Mouse (Mus musculus) heart, embryonic 14.5 days (tissue): Measurements from ENCODE around the gene Aff3. TPM values are rescaled to one million over a fixed set of nuclear protein-coding genes. Genes with fewer than 3 reads are reported as not detected.

Source experiments
- ATAC-seq: fragments of 200-750 bp; cut with Nextera tagmentation; 2 replicates; pipeline ENCODE4 v1.8.0; 2017; ENCODE audit warnings: low read depth, moderate TSS enrichment; ENCODE audit not compliant: insufficient number of reproducible peaks, insufficient read depth, low FRiP score
- H3K27ac ChIP-seq, 2 experiments: fragments of 200-500 bp in 1 of 2; fragments of 300-500 bp in 1 of 2; sonication (generic) in 1 of 2; replicated peaks in 1 of 2; 2 replicates each; pipeline ENCODE4 v1.5.1; 2012 to 2014; ENCODE audit warnings: low read depth in 2 of 2, low read length in 2 of 2, control low read depth in 1 of 2, mild to moderate bottlenecking in 1 of 2, mixed read lengths in 1 of 2; ENCODE audit not compliant: control insufficient read depth in 1 of 2, insufficient read depth in 1 of 2
- H3K27me3 ChIP-seq: fragments of 300-500 bp; sonication (generic); 2 replicates; pipeline ENCODE4 v1.6.1; 2014; ENCODE audit warnings: mild to moderate bottlenecking, low read length, control low read depth; ENCODE audit not compliant: control insufficient read depth, insufficient read depth
- H3K36me3 ChIP-seq: fragments of 300-500 bp; sonication (generic); 2 replicates; pipeline ENCODE4 v1.6.1; 2014; ENCODE audit warnings: mild to moderate bottlenecking, control low read depth, low read length, mixed read lengths; ENCODE audit not compliant: control insufficient read depth, insufficient read depth
- H3K4me1 ChIP-seq, 2 experiments: fragments of 200-500 bp in 1 of 2; fragments of 300-500 bp in 1 of 2; sonication (generic) in 1 of 2; 2 replicates each; pipeline ENCODE4 v1.6.1; 2012 to 2014; ENCODE audit warnings: low read length in 2 of 2, control low read depth in 1 of 2, mixed read lengths in 1 of 2; ENCODE audit not compliant: control insufficient read depth in 2 of 2, insufficient read depth in 2 of 2
- H3K4me2 ChIP-seq: fragments of 300-500 bp; sonication (generic); 2 replicates; pipeline ENCODE4 v1.6.1; 2014; ENCODE audit warnings: mild to moderate bottlenecking, low read length
- H3K4me3 ChIP-seq, 2 experiments: fragments of 200-500 bp in 1 of 2; fragments of 300-500 bp in 1 of 2; sonication (generic) in 1 of 2; 2 replicates each; pipeline ENCODE4 v1.5.1; 2012 to 2014; ENCODE audit warnings: low read length in 2 of 2, mild to moderate bottlenecking in 2 of 2, control low read depth in 1 of 2, low read depth in 1 of 2, moderate library complexity in 1 of 2; ENCODE audit not compliant: control insufficient read depth in 1 of 2, insufficient read depth in 1 of 2
- H3K9ac ChIP-seq: fragments of 300-500 bp; sonication (generic); 2 replicates; pipeline ENCODE4 v1.6.1; 2014; ENCODE audit warnings: mild to moderate bottlenecking, low read length
- H3K9me3 ChIP-seq: fragments of 300-500 bp; sonication (generic); 2 replicates; pipeline ENCODE4 v1.6.1; 2016; ENCODE audit warnings: low read length, control low read depth; ENCODE audit not compliant: control insufficient read depth
- WGBS: fragments of 180-500 bp; shearing (Covaris S2); extraction: QIAGEN DNeasy Blood & Tissue Kit; methylation state at CpG from one replicate; pipeline ENCODE4 v1.1.7; 2014; 5-methylcytosine and 5-hydroxymethylcytosine counted together
- polyA plus RNA-seq: library from polyadenylated mRNA; unstranded; fragments of >200 nt; fragmentation: Nextera tagmentation; extraction: Ambion mirVana; gene quantifications from 2 replicates; pipeline ENCODE4 v1.2.1, GENCODE M21; 2014

Gene Aff3
- polyA plus RNA-seq, 1 experiment from 2014 or later, result 4.1 TPM

DNA sequence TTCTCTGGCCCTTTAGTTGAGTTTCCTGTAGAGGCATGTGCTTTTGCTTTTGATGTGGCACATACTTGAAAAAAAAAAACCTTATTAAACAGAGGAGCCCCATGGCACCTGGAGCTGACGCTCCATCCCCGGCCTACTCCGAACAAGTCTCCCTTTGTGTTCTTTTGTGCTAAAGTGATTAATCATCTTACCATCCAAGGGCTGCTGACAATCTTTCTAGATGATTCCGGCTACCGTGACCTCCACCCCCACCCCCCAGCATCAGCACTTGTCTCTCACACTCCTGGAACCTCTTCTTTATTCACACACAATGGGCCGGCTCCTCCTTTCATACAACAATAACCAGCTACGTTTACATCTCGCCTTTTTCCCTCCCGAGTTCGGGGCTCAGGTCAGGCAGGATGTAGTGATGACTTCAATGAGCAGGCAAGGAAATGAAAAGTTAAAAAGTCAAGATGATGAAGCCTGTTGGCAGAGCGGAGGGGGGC, 269.5 kb downstream of the Aff3 start:
- 71% methylated on average over 11 of the region's 11 CpGs for WGBS
- ATAC-seq, result no peak

GRCm38 (mm10) chr1:38394493-38394892, 270.3 kb downstream of the Aff3 start:
- no peak for ATAC-seq
- no peaks in the 10 kb centered on the region for H3K27me3 ChIP-seq
- WGBS, result 26% methylated on average over 5 of the region's 5 CpGs
- no peak overlapping the region for H3K4me2 ChIP-seq
- no peak overlapping the region for H3K4me3 ChIP-seq
- no peak overlapping the region for H3K9ac ChIP-seq
- H3K36me3 ChIP-seq, result no peaks in the 10 kb centered on the region
- H3K9me3 ChIP-seq, result no peaks in the 10 kb centered on the region
- H3K4me1 ChIP-seq, result peaks cover 15 to 28% of the 10 kb centered on the region in 2 experiments
- H3K27ac ChIP-seq, result no peak overlapping the region

More for the DNA sequence above, 269.5 kb downstream of the Aff3 start:
- peaks cover 15 to 28% of the 10 kb centered on the region in 2 experiments for H3K4me1 ChIP-seq
- no peaks in the 10 kb centered on the region for H3K36me3 ChIP-seq
- H3K4me3 ChIP-seq, result no peak overlapping the region
- no peaks in the 10 kb centered on the region for H3K27me3 ChIP-seq
- no peak overlapping the region for H3K4me2 ChIP-seq
- no peak overlapping the region for H3K27ac ChIP-seq
- no peaks in the 10 kb centered on the region for H3K9me3 ChIP-seq
- H3K9ac ChIP-seq, result no peak overlapping the region

DNA sequence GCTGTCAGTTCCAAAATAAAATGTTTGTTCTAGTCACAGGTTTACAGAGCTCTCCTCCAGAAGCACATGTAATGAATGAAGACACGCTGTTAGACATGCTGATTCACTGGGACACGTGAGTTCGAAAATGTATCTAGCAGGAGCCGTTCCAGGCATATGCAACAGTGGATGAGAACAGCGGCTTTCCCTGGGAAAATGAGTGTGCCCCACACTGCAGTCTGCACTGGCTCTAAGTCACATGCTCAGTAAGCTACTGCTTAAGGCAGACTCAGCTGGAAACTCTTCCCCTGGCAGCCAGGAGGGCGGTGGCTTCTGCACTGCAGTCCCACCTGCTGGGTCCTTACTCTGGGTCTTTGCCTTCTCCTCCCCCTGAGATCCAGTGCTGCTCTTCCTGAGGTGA, 271.2 kb downstream of the Aff3 start:
- H3K4me3 ChIP-seq, result no peak overlapping the region
- no peak overlapping the region for H3K4me2 ChIP-seq
- no peaks in the 10 kb centered on the region for H3K9me3 ChIP-seq
- H3K4me1 ChIP-seq, result peaks cover 11 to 20% of the 10 kb centered on the region in 2 experiments
- no peak overlapping the region for H3K27ac ChIP-seq
- no peak overlapping the region for H3K9ac ChIP-seq
- WGBS, result 39% methylated on average over 6 of the region's 6 CpGs
- H3K27me3 ChIP-seq, result no peaks in the 10 kb centered on the region
- no peaks in the 10 kb centered on the region for H3K36me3 ChIP-seq
- ATAC-seq, result 0 out of 2 replicates have a peak, but pooled peaks have one; percentile 43

DNA sequence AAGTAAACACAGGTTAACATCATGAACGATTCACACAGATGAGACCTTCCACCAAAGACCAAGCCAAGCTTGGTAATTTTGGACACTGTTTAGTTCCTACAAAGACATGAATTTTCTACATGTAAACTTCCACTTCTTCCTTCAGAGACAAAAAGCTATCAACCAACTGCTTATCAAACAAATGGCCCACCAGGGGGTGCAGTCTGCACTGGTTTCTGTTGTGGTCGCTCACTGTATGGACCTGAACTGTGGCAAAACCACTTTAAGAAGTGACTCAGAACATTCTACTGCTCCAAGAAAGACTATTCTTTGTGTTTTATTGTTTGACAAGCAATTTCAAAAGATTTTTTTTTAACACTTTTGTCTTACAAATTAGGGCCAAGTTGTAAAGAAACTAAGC, 271.8 kb downstream of the Aff3 start:
- Histone ChIP-seq H3K9ac (no peak overlapping the region), H3K9me3 (no peaks in the 10 kb centered on the region), H3K4me1 (peaks cover 9 to 15% of the 10 kb centered on the region in 2 experiments; a peak in 2 of 4 replicates), H3K36me3 (no peaks in the 10 kb centered on the region), H3K27ac (no peak overlapping the region), H3K4me3 (no peak overlapping the region), H3K27me3 (no peaks in the 10 kb centered on the region), H3K4me2 (no peak overlapping the region)
- 33% methylated on average over 2 of the region's 2 CpGs for WGBS
- ATAC-seq, result no peak

DNA sequence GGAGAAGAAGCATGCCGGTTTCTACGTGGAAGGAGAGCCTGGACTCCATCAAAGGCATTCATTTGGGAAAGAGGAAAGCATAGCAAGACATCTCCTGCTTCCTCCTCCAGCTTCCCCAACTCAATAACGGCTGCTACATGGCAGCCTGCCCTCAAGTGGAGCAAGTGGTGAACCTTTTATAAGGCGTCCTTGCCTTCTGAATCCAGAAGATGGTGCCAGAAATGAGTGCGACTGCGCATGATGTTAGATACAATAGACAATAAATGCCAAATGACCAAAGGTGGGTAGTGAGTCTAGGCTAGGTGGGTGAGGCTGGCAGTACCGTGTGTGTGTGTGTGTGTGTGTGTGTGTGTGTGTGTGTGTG, 273.9 kb downstream of the Aff3 start:
- H3K36me3 ChIP-seq, result no peaks in the 10 kb centered on the region
- H3K27me3 ChIP-seq, result no peaks in the 10 kb centered on the region
- H3K9me3 ChIP-seq, result no peaks in the 10 kb centered on the region
- no peak overlapping the region for H3K4me3 ChIP-seq
- no peak overlapping the region for H3K9ac ChIP-seq
- H3K4me2 ChIP-seq, result no peak overlapping the region
- peaks cover 9 to 14% of the 10 kb centered on the region in 2 experiments; a peak in 2 of 4 replicates for H3K4me1 ChIP-seq
- no peak overlapping the region for H3K27ac ChIP-seq
- ATAC-seq, result no peak
- WGBS, result 69% methylated on average over 7 of the region's 7 CpGs

DNA sequence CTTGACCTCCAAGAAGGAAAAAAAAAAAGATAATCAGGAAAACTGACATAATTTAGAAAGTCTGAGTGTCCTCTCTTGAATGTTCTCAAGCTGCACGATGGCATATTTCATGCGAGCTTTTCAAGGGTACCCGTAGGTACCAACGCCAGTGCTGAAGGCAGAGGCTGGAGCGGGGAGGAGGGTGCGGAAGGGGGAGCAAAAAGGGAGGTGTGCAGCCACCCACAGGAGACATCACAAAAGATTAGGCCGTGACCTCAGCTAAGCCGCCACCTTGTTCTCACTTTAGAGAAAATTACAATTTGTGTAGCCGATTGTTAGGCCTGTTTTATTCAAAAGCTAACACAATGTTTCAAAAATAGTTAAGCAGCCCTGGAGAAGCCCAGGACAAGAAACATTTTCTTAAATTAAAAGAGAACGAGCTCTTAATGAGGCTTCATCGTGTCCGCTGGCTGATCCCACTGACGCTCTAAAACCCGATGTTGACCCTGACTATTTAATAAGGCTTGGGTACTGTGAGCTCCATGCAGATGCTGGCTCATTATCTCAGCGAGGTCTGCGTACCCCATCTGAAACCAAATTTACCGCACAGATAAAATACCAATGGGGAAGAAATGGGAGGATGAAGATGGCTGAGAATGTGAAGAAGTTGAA, 274.4 kb downstream of the Aff3 start:
- no peak overlapping the region for H3K9ac ChIP-seq
- H3K4me1 ChIP-seq, result peaks cover 8 to 14% of the 10 kb centered on the region in 2 experiments; a peak in 2 of 4 replicates
- WGBS, result 89% methylated on average over 17 of the region's 17 CpGs
- no peaks in the 10 kb centered on the region for H3K36me3 ChIP-seq
- no peak for ATAC-seq
- H3K4me2 ChIP-seq, result no peak overlapping the region
- no peak overlapping the region for H3K4me3 ChIP-seq
- H3K9me3 ChIP-seq, result no peaks in the 10 kb centered on the region
- no peak overlapping the region for H3K27ac ChIP-seq
- no peaks in the 10 kb centered on the region for H3K27me3 ChIP-seq

GRCm38 (mm10) chr1:38389576-38389975, 275.2 kb downstream of the Aff3 start:
- ATAC-seq, result no peak
- Histone ChIP-seq H3K27ac (no peak overlapping the region), H3K4me1 (peaks cover 6 to 12% of the 10 kb centered on the region in 2 experiments; a peak in 3 of 4 replicates), H3K9ac (no peak overlapping the region), H3K27me3 (no peaks in the 10 kb centered on the region), H3K9me3 (no peaks in the 10 kb centered on the region), H3K4me3 (no peak overlapping the region), H3K36me3 (no peaks in the 10 kb centered on the region), H3K4me2 (no peak overlapping the region)
- 83% methylated on average over 7 of the region's 7 CpGs for WGBS

GRCm38 (mm10) chr1:38388466-38388865, 276.3 kb downstream of the Aff3 start:
- H3K4me1 ChIP-seq, result peaks cover 4 to 12% of the 10 kb centered on the region in 2 experiments
- WGBS, result 71% methylated on average over 3 of the region's 3 CpGs
- no peak overlapping the region for H3K4me2 ChIP-seq

More at GRCm38 (mm10) chr1:38388466-38388865, 276.3 kb downstream of the Aff3 start:
- H3K27me3 ChIP-seq, result no peaks in the 10 kb centered on the region
- no peak overlapping the region for H3K9ac ChIP-seq
- H3K36me3 ChIP-seq, result no peaks in the 10 kb centered on the region
- no peaks in the 10 kb centered on the region for H3K9me3 ChIP-seq
- no peak overlapping the region for H3K4me3 ChIP-seq
- no peak for ATAC-seq
- no peak overlapping the region for H3K27ac ChIP-seq
